Mouse (Mus musculus) erythroblast, embryonic 14.5 days (primary cell): ENCODE results near the gene Cdhr5.

Experiments used
- GATA1 ChIP-seq: IDR thresholded peaks from 2 replicates; pipeline ENCODE4 v1.6.1; 2012; ENCODE audit warnings: low read length, inconsistent platforms, mixed read lengths
- TAL1 ChIP-seq: IDR thresholded peaks from 3 replicates; pipeline ENCODE4 v1.6.1; 2012; ENCODE audit warnings: low read length, inconsistent platforms, mixed read lengths

DNA sequence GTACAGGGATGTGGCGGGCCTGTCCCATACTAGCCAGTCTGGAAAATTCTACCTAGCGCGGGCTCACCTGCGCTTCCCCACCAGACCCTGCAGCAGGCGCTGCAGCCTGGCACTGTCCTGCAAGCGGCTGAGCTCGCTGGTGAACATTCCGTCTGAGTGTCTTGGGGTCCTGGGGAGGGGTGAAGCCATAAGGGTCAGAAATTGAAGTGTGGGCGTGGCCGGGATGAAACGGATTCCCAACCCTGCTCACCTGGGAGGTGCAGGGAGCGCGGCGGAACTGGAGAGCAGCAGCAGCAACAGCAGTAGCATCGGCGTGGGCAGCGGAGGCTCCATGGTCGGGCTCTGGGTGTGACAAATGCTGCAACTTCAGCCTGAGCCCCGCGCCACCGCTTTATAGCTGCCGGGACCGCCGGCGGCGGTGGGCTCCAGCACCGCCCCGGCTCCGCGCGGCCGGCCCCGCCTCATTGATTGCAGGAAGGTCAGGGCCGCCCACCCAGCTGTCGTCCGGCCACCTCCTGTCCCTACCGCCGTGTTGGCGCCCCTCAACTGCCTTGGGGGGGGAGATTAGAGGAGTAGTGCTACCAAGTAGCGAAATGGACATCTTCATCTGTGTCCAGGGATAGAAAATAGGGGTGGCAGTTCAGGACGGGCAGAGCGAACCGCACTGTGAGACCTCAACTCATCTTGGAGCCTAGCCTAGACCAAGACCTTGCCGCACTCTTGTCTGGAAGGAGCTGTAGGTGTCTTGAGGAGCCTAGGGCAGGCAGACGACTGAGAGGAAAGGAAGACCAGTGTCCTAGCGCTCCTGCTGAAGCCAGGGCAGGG, 2.4 kb upstream of the Cdhr5 start, which contains the start of gene Sct:
- TF ChIP-seq TAL1 (no peak), GATA1 (no peak)
